Mouse (Mus musculus) testis, postnatal 14 days (tissue): ENCODE data around the gene Vars2.
A peak's percentile ranks its signal among the peaks of the same experiment; 100 is the strongest.

Experiments
- DNase-seq: peaks from one replicate; pipeline ENCODE4 v3.0.0; 2021; ENCODE audit warnings: low spot score

The Vars2 gene

GRCm38 (mm10) chr17:35667334-35668065 is at the start of gene Vars2:
Vars2 (minus strand) TSS chr17:35667592.
- peak; percentile 95 for DNase-seq

- no peak for DNase-seq
Measured at GRCm38 (mm10) chr17:35717080-35717479, 49.7 kb upstream of the Vars2 start.

GRCm38 (mm10) chr17:35716114-35716513 is 48.7 kb upstream of the Vars2 start:
- no peak for DNase-seq

- peak; percentile 30 for DNase-seq
Measured at GRCm38 (mm10) chr17:35710705-35711347, 43.4 kb upstream of the Vars2 start.

GRCm38 (mm10) chr17:35708611-35709010 is 41.2 kb upstream of the Vars2 start:
- DNase-seq, result no peak

- DNase-seq, result peak; percentile 63
Measured at GRCm38 (mm10) chr17:35707929-35708328, 40.5 kb upstream of the Vars2 start.

GRCm38 (mm10) chr17:35705836-35706235 is 38.4 kb upstream of the Vars2 start:
- no peak for DNase-seq

DNA sequence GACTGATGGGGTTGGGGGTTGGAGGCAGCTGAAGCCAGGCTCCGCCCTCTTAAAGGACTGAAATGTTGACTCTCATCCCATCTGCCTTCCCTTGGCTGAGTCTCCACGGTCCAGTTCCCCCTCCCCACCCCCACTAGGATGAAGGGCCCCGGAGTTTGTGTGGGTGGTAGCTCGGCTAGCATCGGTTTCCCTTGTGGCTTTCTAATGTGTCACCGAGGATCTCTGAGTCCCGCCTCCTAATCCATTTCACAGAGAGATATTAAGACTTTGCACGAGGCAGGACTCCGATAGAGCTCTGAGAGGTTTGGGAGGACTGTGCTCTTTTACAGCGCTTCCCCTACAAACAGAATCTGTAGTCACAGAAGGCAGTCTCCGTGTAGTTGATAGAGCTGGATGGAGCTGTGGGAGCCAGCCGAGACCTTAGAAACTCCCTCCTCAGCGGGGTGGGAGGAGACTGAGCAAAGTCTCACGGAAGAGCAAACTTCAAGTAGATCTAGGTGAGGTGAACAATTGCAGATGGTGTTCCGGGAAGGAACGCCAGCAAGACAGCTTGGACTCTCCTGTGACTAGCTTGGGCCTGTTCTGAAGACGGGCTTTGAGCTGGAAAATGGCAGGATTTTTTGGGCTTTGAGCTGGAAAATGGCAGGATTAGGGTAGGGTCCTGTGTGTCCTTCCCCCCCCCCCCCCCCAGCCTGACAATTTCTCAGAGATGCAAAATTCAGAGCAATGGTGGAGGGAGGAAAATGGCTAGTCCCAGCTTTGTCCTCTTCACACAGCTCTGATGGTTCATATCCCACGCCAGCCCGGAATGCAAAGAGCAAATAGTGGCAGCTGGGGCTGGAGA is 37.5 kb upstream of the Vars2 start, which contains the start of gene Ddr1:
Ddr1 (minus strand) TSS at position 1 of the 844 bp plus-strand sequence.
- no peak for DNase-seq

- DNase-seq, result no peak
Measured at GRCm38 (mm10) chr17:35703751-35704271, 36.4 kb upstream of the Vars2 start.

DNA sequence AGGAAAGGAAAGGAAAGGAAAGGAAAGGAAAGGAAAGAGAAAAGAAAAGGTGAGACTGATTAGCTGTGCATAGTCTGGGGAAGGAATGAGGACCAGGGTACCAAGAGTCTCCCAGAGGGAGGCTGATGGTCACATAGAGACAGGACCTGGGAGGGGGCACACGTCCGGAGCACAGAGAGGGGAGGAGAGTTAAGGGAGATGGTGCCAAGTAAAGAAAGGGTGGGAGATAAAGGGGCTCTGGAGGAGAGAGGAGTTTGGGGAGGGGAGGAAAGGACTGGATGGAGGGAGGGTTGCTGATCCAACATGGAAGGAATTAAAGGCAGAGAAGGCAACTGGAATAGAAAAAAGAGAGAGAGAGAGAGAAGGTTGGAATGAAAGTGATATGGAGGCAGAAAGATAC is 35.7 kb upstream of the Vars2 start:
- DNase-seq, result no peak

- DNase-seq, result no peak
Measured at GRCm38 (mm10) chr17:35702605-35703004, 35.2 kb upstream of the Vars2 start.

- DNase-seq, result no peak
Measured at GRCm38 (mm10) chr17:35701978-35702461, 34.6 kb upstream of the Vars2 start.

DNA sequence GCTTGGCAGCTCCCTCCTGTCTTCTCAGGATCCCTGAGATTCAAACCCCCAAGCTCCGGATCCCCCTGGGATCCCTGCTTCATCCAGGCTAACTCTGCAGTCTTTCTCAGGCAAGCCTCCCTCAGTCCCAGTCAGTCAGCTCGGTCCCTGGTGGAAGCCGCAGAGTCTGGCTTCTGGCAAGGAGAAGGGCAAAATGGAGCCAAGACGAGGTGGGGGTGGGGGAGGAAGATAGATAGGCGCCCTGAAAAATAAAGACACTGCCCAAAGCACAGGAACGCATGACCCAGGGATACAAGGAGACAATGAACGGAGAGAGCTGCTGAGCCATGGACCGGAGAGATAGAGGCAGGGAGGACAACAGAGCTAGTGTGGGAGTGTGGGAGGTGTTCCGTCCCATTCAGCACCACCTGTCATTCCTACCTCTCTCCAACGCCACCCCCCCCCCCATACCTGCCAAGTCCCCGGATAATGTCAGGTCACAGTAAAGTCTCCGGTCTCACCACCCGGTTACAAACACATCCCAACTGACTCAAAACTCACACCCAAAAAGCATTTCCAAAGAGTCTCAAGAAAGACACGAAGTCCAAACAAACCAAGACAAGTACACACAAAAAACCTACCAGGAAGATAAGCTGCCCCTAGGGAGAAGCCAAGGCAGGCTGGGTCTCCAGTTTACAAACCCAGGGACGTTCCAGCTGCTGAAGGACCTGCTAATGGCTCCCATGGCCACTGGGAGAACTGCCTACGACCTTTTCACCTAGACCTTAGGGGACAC is 34.0 kb upstream of the Vars2 start:
- DNase-seq, result no peak

- DNase-seq, result peak; percentile 79
Measured at GRCm38 (mm10) chr17:35700371-35700961, 33.1 kb upstream of the Vars2 start.

- DNase-seq, result peak; percentile 80
Measured at GRCm38 (mm10) chr17:35699919-35700318, 32.5 kb upstream of the Vars2 start.

GRCm38 (mm10) chr17:35698501-35698883 is 31.1 kb upstream of the Vars2 start:
- DNase-seq, result no peak

GRCm38 (mm10) chr17:35697759-35698500 is 30.5 kb upstream of the Vars2 start:
- peak; percentile 63 for DNase-seq

DNA sequence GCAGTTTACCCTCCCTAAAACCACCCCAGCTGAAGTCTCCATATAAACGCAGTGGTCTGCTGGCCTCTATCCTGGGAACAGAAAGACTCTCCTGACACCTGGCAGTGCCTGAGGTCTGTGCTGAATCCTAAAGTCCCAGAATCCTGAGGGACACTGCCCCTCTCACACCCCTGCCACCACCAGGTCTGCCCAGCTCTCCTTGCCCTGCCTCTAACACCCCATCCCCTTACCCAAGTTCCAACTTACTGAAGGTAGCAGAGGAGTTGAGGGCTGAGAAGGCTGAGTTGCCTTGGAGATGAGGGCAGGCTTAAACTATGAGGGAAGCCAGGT is 30.0 kb upstream of the Vars2 start:
- DNase-seq, result no peak

GRCm38 (mm10) chr17:35696691-35697090 is 29.3 kb upstream of the Vars2 start:
- DNase-seq, result no peak

GRCm38 (mm10) chr17:35695289-35695688 is 27.9 kb upstream of the Vars2 start:
- DNase-seq, result no peak
